Mouse (Mus musculus) heart, postnatal 0 days (tissue): ENCODE measurements around the gene Syt1. TPM values are rescaled to one million over a fixed set of nuclear protein-coding genes. Genes with fewer than 3 reads are reported as not detected.

Experiments used
- ATAC-seq: fragments of 200-750 bp; cut with Nextera tagmentation; 2 replicates; pipeline ENCODE4 v1.8.0; 2017; ENCODE audit warnings: low read depth, moderate number of reproducible peaks, moderate library complexity; ENCODE audit not compliant: insufficient read depth
- DNase-seq: peaks from one replicate; pipeline ENCODE4 v3.0.0-alpha.2; 2016; ENCODE audit warnings: low spot score
- H3K27ac ChIP-seq: fragments of 300-500 bp; sonication (generic); 2 replicates; pipeline ENCODE4 v1.5.1; 2014; ENCODE audit warnings: low read depth, mild to moderate bottlenecking
- H3K27me3 ChIP-seq: fragments of 300-500 bp; sonication (generic); 2 replicates; pipeline ENCODE4 v1.6.1; 2014; ENCODE audit warnings: low read length, mixed read lengths; ENCODE audit not compliant: control insufficient read depth, insufficient read depth
- H3K36me3 ChIP-seq: fragments of 300-500 bp; sonication (generic); replicated peaks from 2 replicates; pipeline ENCODE4 v1.6.1; 2014; ENCODE audit warnings: low read length, mixed read lengths; ENCODE audit not compliant: control insufficient read depth, insufficient read depth
- H3K4me1 ChIP-seq: fragments of 300-500 bp; sonication (generic); 2 replicates; pipeline ENCODE4 v1.6.1; 2014; ENCODE audit warnings: antibody characterized with exemption; ENCODE audit not compliant: control insufficient read depth, insufficient read depth
- H3K4me2 ChIP-seq: fragments of 300-500 bp; sonication (generic); 2 replicates; pipeline ENCODE4 v1.6.1; 2014; ENCODE audit warnings: low read depth, mild to moderate bottlenecking, low read length, moderate library complexity
- H3K4me3 ChIP-seq: fragments of 300-500 bp; sonication (generic); 2 replicates; pipeline ENCODE4 v1.5.1; 2014; ENCODE audit warnings: low read depth, low read length
- H3K9ac ChIP-seq: fragments of 300-500 bp; sonication (generic); replicated peaks from 2 replicates; pipeline ENCODE4 v1.6.1; 2014; ENCODE audit warnings: low read depth, low read length, mixed read lengths
- H3K9me3 ChIP-seq: fragments of 300-500 bp; sonication (generic); replicated peaks from 2 replicates; pipeline ENCODE4 v1.6.1; 2016; ENCODE audit warnings: low read length; ENCODE audit not compliant: control insufficient read depth
- CTCF ChIP-seq: IDR thresholded peaks from 2 replicates; pipeline ENCODE4 v1.5.1; 2016; ENCODE audit warnings: antibody characterized with exemption, control low read depth, low read depth
- EP300 ChIP-seq: IDR thresholded peaks from 2 replicates; pipeline ENCODE4 v1.6.1; 2016; ENCODE audit warnings: antibody characterized with exemption, low read depth
- WGBS: fragments of 180-500 bp; shearing (Covaris S2); extraction: QIAGEN DNeasy Blood & Tissue Kit; methylation state at CpG from one replicate; pipeline ENCODE4 v1.1.7; 2014; 5-methylcytosine and 5-hydroxymethylcytosine counted together
- polyA plus RNA-seq: library from polyadenylated mRNA; unstranded; fragments of >200 nt; fragmentation: Nextera tagmentation; extraction: Ambion mirVana; gene quantifications from 2 replicates; pipeline ENCODE4 v1.2.1, GENCODE M21; 2015
- total RNA-seq: library from RNA; depleted of rRNA; stranded (reverse); fragments of >200 nt; gene quantifications from 2 replicates; pipeline ENCODE4 v1.2.3, GENCODE M21; 2014; ENCODE audit warnings: low replicate concordance

Syt1 gene
- total and polyA plus RNA-seq, 2 experiments from 2014 or later = 0.08 TPM; not detected in 1

GRCm38 (mm10) chr10:108690954-108691353, 319.8 kb downstream of the Syt1 start:
- 73% methylated on average over 9 of the region's 9 CpGs for WGBS
- ATAC-seq = no peak

GRCm38 (mm10) chr10:108686696-108687095, 324.1 kb downstream of the Syt1 start:
- Histone ChIP-seq H3K36me3 (no peaks in the 10 kb centered on the region), H3K4me1 (no peaks in the 10 kb centered on the region), H3K9ac (no peak overlapping the region), H3K27ac (no peak overlapping the region), H3K27me3 (no peaks in the 10 kb centered on the region), H3K9me3 (no peaks in the 10 kb centered on the region), H3K4me3 (no peak overlapping the region), H3K4me2 (no peak overlapping the region)
- no peak for ATAC-seq
- 40% methylated on average over 4 of the region's 4 CpGs for WGBS
- TF ChIP-seq EP300 = no peak
- TF ChIP-seq CTCF = no peak
- no peak for DNase-seq

More at GRCm38 (mm10) chr10:108690954-108691353, 319.8 kb downstream of the Syt1 start:
- H3K36me3 ChIP-seq = no peaks in the 10 kb centered on the region
- TF ChIP-seq EP300 (no peak), CTCF (no peak)
- no peak overlapping the region for H3K4me2 ChIP-seq
- no peak overlapping the region for H3K27ac ChIP-seq
- DNase-seq = no peak
- H3K4me3 ChIP-seq = no peak overlapping the region
- H3K9me3 ChIP-seq = no peaks in the 10 kb centered on the region
- H3K4me1 ChIP-seq = no peaks in the 10 kb centered on the region
- no peaks in the 10 kb centered on the region for H3K27me3 ChIP-seq
- no peak overlapping the region for H3K9ac ChIP-seq

GRCm38 (mm10) chr10:108679675-108680390, 330.9 kb downstream of the Syt1 start:
- Histone ChIP-seq H3K9ac (no peak overlapping the region), H3K4me1 (no peaks in the 10 kb centered on the region), H3K4me2 (no peak overlapping the region), H3K27me3 (no peaks in the 10 kb centered on the region), H3K36me3 (no peaks in the 10 kb centered on the region), H3K27ac (no peak overlapping the region), H3K4me3 (no peak overlapping the region), H3K9me3 (no peaks in the 10 kb centered on the region)
- no peak for ATAC-seq
- no peak for TF ChIP-seq CTCF
- TF ChIP-seq EP300 = no peak
- DNase-seq = no peak
- 19% methylated on average over 14 of the region's 14 CpGs for WGBS

DNA sequence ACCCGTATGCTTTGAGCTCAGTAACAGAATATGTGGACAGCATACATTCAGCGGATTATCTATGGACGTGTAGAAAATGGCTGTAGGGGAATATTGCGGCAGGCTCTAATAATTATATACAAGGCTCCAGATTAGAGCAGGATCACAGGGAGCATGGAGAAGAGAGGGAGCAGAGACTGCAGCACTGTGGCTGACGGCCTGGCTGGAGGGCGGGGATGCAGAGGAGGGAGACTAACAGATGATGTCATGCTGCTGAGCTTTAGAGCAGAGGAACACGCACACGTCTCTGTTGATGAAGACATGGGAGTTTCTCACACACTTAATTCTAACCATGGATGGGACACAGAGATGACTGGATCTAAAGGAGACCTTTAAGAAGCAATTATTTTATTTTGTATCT, 333.7 kb downstream of the Syt1 start:
- Histone ChIP-seq H3K9ac (no peak overlapping the region), H3K27ac (no peak overlapping the region), H3K4me3 (no peak overlapping the region), H3K9me3 (no peaks in the 10 kb centered on the region), H3K4me1 (no peaks in the 10 kb centered on the region), H3K27me3 (no peaks in the 10 kb centered on the region), H3K4me2 (no peak overlapping the region), H3K36me3 (no peaks in the 10 kb centered on the region)
- 67% methylated on average over 8 of the region's 8 CpGs for WGBS
- DNase-seq (no peak), ATAC-seq (no peak)
- TF ChIP-seq CTCF (no peak), EP300 (no peak)

GRCm38 (mm10) chr10:108668944-108669343, 341.8 kb downstream of the Syt1 start:
- ATAC-seq (no peak), DNase-seq (no peak)
- Histone ChIP-seq H3K36me3 (no peaks in the 10 kb centered on the region), H3K27me3 (no peaks in the 10 kb centered on the region), H3K4me2 (no peak overlapping the region), H3K27ac (no peak overlapping the region), H3K9me3 (no peaks in the 10 kb centered on the region), H3K4me3 (no peak overlapping the region), H3K4me1 (no peaks in the 10 kb centered on the region), H3K9ac (no peak overlapping the region)
- WGBS = 83% methylated on average over 3 of the region's 3 CpGs
- TF ChIP-seq CTCF (no peak), EP300 (no peak)

GRCm38 (mm10) chr10:108660295-108660694, 350.5 kb downstream of the Syt1 start:
- H3K36me3 ChIP-seq = no peaks in the 10 kb centered on the region
- H3K27ac ChIP-seq = no peak overlapping the region
- no peak for DNase-seq
- H3K9me3 ChIP-seq = no peaks in the 10 kb centered on the region
- 70% methylated on average over 3 of the region's 3 CpGs for WGBS
- no peak for ATAC-seq
- no peak overlapping the region for H3K4me3 ChIP-seq
- H3K27me3 ChIP-seq = no peaks in the 10 kb centered on the region
- H3K4me1 ChIP-seq = no peaks in the 10 kb centered on the region
- TF ChIP-seq EP300 = no peak
- no peak for TF ChIP-seq CTCF
- no peak overlapping the region for H3K4me2 ChIP-seq
- H3K9ac ChIP-seq = no peak overlapping the region
